Mouse (Mus musculus) heart, postnatal 0 days (tissue): Measurements from ENCODE around the gene Znrf3.
"Not testable (repeated sequence)": the region's sequence is repeated elsewhere in the genome, so short reads cannot be mapped to it uniquely, and the experiment has no call there.

Experiments
- CTCF ChIP-seq: IDR thresholded peaks from 2 replicates; pipeline ENCODE4 v1.5.1; 2016; ENCODE audit warnings: antibody characterized with exemption, control low read depth, low read depth
- EP300 ChIP-seq: IDR thresholded peaks from 2 replicates; pipeline ENCODE4 v1.6.1; 2016; ENCODE audit warnings: antibody characterized with exemption, low read depth

- not testable (repeated sequence) for TF ChIP-seq CTCF, EP300
Measured at GRCm38 (mm10) chr11:5475556-5476118, 31.0 kb upstream of the Znrf3 start.
